Mouse (Mus musculus) neural tube, postnatal 0 days (tissue): Measurements from ENCODE around the gene Ginm1. TPM values are rescaled to one million over a fixed set of nuclear protein-coding genes. Genes with fewer than 3 reads are reported as not detected.

Source experiments
- microRNA-seq: library from miRNA; unstranded; fragments of <30 nt; microRNA quantifications from one replicate; pipeline ENCODE4, GENCODE M21; 2016
- polyA plus RNA-seq: library from polyadenylated mRNA; unstranded; fragments of >200 nt; fragmentation: Nextera tagmentation; extraction: Ambion mirVana; gene quantifications from 2 replicates; pipeline ENCODE4 v1.2.1, GENCODE M21; 2015

Gene Ginm1
- 68.8 and 82.3 TPM in 2 replicates for polyA plus RNA-seq

DNA sequence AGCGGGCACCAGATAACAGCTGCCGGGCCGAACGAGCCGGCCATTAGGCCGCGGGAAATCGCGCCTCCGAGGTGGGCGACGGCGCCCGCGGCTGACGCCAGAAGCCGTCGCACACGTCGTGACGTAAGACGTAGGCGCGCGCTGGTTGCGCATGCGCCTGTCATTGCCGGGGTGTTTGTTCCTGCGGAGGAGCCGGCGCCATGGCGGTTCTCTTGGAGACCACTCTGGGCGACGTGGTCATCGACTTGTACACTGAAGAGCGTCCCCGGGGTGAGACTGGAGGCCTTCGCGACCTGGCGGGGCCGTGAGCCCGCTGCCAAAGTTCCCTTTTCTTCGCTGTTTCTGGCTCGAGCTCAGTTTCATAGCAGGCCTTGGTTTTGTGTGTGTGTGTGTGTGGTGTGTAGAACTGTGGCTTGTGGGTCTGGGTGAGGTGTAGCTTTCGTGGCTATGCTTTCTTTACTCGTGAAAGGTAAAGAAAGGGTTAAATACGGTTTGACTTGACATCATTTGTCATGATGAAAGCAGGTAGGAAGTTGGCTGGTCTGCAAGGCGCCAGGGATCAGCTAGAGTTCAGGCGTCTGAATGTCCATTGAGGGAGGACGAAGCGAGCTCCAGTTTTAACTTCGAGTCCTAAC is at the start of gene Ginm1, which contains the start of gene Ppil4:
Gene Ginm1 (minus strand): TSS at position 74 of the 635 bp plus-strand sequence.
Gene Ppil4 (plus strand): TSS at position 141 of the 635 bp plus-strand sequence.

DNA sequence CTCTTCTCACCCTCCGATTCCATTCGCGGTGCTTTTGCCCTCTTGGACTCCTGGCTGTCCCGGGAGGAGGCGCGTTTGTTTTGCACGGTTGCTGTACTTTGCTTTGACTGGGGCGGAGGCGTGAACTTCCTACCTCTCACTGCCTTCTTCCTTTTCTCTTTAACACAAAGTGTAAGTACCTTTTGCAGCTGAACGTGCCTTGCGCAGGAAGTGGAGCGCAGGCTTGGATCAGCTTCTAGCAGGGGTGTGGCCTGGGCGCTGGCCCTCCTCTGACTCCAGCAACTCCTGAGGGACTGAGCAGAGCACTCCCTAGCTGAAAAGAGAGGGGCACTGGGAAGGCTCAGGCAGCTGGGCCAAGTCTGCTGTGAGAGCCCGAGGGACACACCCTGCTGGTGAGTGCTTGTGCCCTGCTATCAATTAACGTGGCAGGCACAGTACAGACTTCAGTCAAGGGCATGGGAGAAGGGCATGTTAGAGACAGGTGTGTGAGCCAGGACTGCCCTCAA is 39.6 kb upstream of the Ginm1 start, which contains the start of gene Zc3h12d:
Gene Zc3h12d (plus strand): TSS at position 300 of the 506 bp plus-strand sequence.

GRCm38 (mm10) chr10:7725751-7726500 is 66.7 kb downstream of the Ginm1 start, which contains the start of gene Katna1:
Katna1 (plus strand) TSS chr10:7726000.

Small RNA genes lying within 50 kb of the gene (microRNA-seq; reads per million reads assigned to microRNA genes)
- not detected for gene Mir5104

Other genes with a start within 250 kb of the Ginm1 start
- gene Lrp11, start 203.0 kb downstream of the Ginm1 start, polyA plus RNA-seq = 57.5 and 64.1 TPM in 2 replicates
- gene Nup43, start 125.3 kb downstream of the Ginm1 start, polyA plus RNA-seq = 20.0 and 22.0 TPM in 2 replicates
- gene Pcmt1, start 111.7 kb downstream of the Ginm1 start, polyA plus RNA-seq = 196 and 207 TPM in 2 replicates
- 5.5 and 6.4 TPM in 2 replicates for gene Lats1, start 111.6 kb downstream of the Ginm1 start, polyA plus RNA-seq
- gene Katna1, start 66.8 kb downstream of the Ginm1 start, polyA plus RNA-seq = 17.9 and 19.5 TPM in 2 replicates
- 37.4 and 37.8 TPM in 2 replicates for gene Ppil4, start 67 bp upstream of the Ginm1 start, polyA plus RNA-seq
- 0.14 and 0.28 TPM in 2 replicates for gene Zc3h12d, start 39.6 kb upstream of the Ginm1 start, polyA plus RNA-seq
- 13.8 and 16.9 TPM in 2 replicates for gene Tab2, start 163.4 kb upstream of the Ginm1 start, polyA plus RNA-seq